ENCODE assay signal across 38 mouse cellular contexts in genomic region chr2:155724036-155724435, GRCm38 (mm10). TPM values are rescaled to one million over a fixed set of nuclear protein-coding genes. Genes with fewer than 3 reads are reported as not detected.
"Had no signal": no experiment of that assay in that cellular context is flagged by ENCODE, and none has a peak within 500 bp of the region (broad histone marks: within the 10 kb centered on the region; RNA-seq: fewer than 3 reads in every experiment).

No protein-coding gene starts in this region.

- H3K27me3 ChIP-seq: embryonic facial prominence, embryonic 12.5 days; embryonic facial prominence, embryonic 13.5 days; embryonic facial prominence, embryonic 15.5 days; forebrain, embryonic 12.5 days; forebrain, embryonic 13.5 days; forebrain, embryonic 15.5 days had no signal

- H3K27ac ChIP-seq: embryonic facial prominence, embryonic 10.5 days; embryonic facial prominence, embryonic 12.5 days; embryonic facial prominence, embryonic 13.5 days; embryonic facial prominence, embryonic 15.5 days; forebrain, embryonic 10.5 days; forebrain, embryonic 12.5 days; forebrain, embryonic 13.5 days; forebrain, embryonic 15.5 days; gastrocnemius, adult 2 months; heart, adult 2 months; heart, embryonic 10.5 days had no signal

- H3K4me2 ChIP-seq: embryonic facial prominence, embryonic 12.5 days; embryonic facial prominence, embryonic 13.5 days; embryonic facial prominence, embryonic 15.5 days; forebrain, embryonic 12.5 days; forebrain, embryonic 13.5 days; forebrain, embryonic 15.5 days; heart, embryonic 11.5 days had no signal

- H3K4me3 ChIP-seq: embryonic facial prominence, embryonic 10.5 days; embryonic facial prominence, embryonic 12.5 days; embryonic facial prominence, embryonic 13.5 days; embryonic facial prominence, embryonic 15.5 days; erythroblast, embryonic 14.5 days; forebrain, embryonic 10.5 days; forebrain, embryonic 12.5 days; forebrain, embryonic 13.5 days; forebrain, embryonic 15.5 days; gastrocnemius, adult 2 months; heart, adult 2 months; heart, embryonic 10.5 days had no signal

- DNase-seq: cerebellum, postnatal 14 days; cerebellum, postnatal 25 days; cerebellum, postnatal 36 days; embryo, embryonic 11 days; forebrain, postnatal 0 days; gastrocnemius, adult 2 months; gastrocnemius, postnatal 10 days; gastrocnemius, postnatal 14 days; gastrocnemius, postnatal 25 days; gastrocnemius, postnatal 36 days; heart, adult 11 months; heart, adult 18-20 months; heart, adult 2 months had no signal

- ATAC-seq: forebrain, embryonic 13.5 days; forebrain, embryonic 14.5 days; forebrain, embryonic 15.5 days; forebrain, embryonic 16.5 days; forebrain, postnatal 0 days had no signal

- H3K9ac ChIP-seq: embryonic facial prominence, embryonic 12.5 days; embryonic facial prominence, embryonic 13.5 days; embryonic facial prominence, embryonic 15.5 days; forebrain, embryonic 12.5 days; forebrain, embryonic 13.5 days; forebrain, embryonic 15.5 days; forebrain, postnatal 0 days had no signal

- H3K9me3 ChIP-seq: embryonic facial prominence, embryonic 10.5 days; embryonic facial prominence, embryonic 12.5 days; embryonic facial prominence, embryonic 13.5 days; embryonic facial prominence, embryonic 15.5 days; forebrain, embryonic 10.5 days; forebrain, embryonic 12.5 days; forebrain, embryonic 13.5 days; forebrain, embryonic 15.5 days; heart, embryonic 10.5 days had no signal

RNA-seq across cellular contexts. Expression of gene Gm17581, which starts 11.6 kb away (rescaled TPM):
- total RNA-seq: common myeloid progenitor, adult 5-6 weeks; forebrain, postnatal 0 days; gastrocnemius, adult 18-20 months; gastrocnemius, adult 2 months; gastrocnemius, adult 8-10 months; gastrocnemius, postnatal 10 days; gastrocnemius, postnatal 14 days; gastrocnemius, postnatal 25 days; gastrocnemius, postnatal 36 days; gastrocnemius, postnatal 4 days; granulocyte monocyte progenitor cell, adult 5-6 weeks; heart, adult 18-20 months; heart, adult 2 months; heart, adult 8-10 months had no signal
- polyA plus RNA-seq: cortical plate, adult 2 months; embryonic facial prominence, embryonic 10.5 days; embryonic facial prominence, embryonic 11.5 days; embryonic facial prominence, embryonic 12.5 days; embryonic facial prominence, embryonic 13.5 days; embryonic facial prominence, embryonic 14.5 days; embryonic facial prominence, embryonic 15.5 days; erythroblast, embryonic 14.5 days; forebrain, embryonic 10.5 days; forebrain, embryonic 11.5 days; forebrain, embryonic 12.5 days; forebrain, embryonic 13.5 days; forebrain, embryonic 14.5 days; forebrain, embryonic 15.5 days; forebrain, embryonic 16.5 days; forebrain, postnatal 0 days; frontal cortex, adult 2 months; gonadal fat pad, adult 2 months; heart, adult 2 months; heart, embryonic 10.5 days; heart, embryonic 11.5 days had no signal

RNA-seq across cellular contexts. Expression of gene Mmp24, which starts 51.1 kb away (rescaled TPM):
- total RNA-seq: gastrocnemius, adult 18-20 months; gastrocnemius, adult 2 months; gastrocnemius, adult 8-10 months; gastrocnemius, postnatal 25 days; gastrocnemius, postnatal 36 days; granulocyte monocyte progenitor cell, adult 5-6 weeks; heart, adult 18-20 months; heart, adult 2 months; heart, adult 8-10 months had no signal
- polyA plus RNA-seq: heart, adult 2 months; heart, embryonic 10.5 days had no signal
